Mouse (Mus musculus): ENCODE measurements at regions not wholly inside any gene's neighbourhood (a gene's known extent, or its start where the extent isn't known, plus 50 kb on each side); places are given as distances from the start of the nearest gene placed in this dataset.

GRCm38 (mm10) chr13:111096071-111096470 lies 158.7 kb upstream of the Actbl2 start:
- H3K27me3 ChIP-seq (ENCODE audit: control insufficient read depth, insufficient read depth, insufficient read length), result no peaks in the 10 kb centered on the region
- TF ChIP-seq MYOG (IDR thresholded peaks at IDR 0.05; ENCODE audit: control insufficient read depth in 1 of 3, insufficient read depth in 1 of 3, insufficient read length in 2 of 3, low read depth in 2 of 3), result no peak
- no peak for TF ChIP-seq E2F4 (IDR thresholded peaks at IDR 0.05; ENCODE audit: insufficient read depth)
- no peak for TF ChIP-seq MAX (IDR thresholded peaks at IDR 0.05; ENCODE audit: low read depth)
- TF ChIP-seq MYOD1 (IDR thresholded peaks at IDR 0.05; ENCODE audit: control insufficient read depth in 1 of 3, insufficient read length in 2 of 3, low read depth in 2 of 3), result no peak
- TF ChIP-seq POLR2AphosphoS2 (IDR thresholded peaks at IDR 0.05; ENCODE audit: insufficient read length, low read depth), result no peak
- TF ChIP-seq TCF3 (IDR thresholded peaks at IDR 0.05; ENCODE audit: insufficient read length, low read depth), result no peak
- no peak for TF ChIP-seq POLR2A (IDR thresholded peaks at IDR 0.05; ENCODE audit: insufficient read length, low read depth)
- TF ChIP-seq TCF12 (IDR thresholded peaks at IDR 0.05; ENCODE audit: insufficient read depth, poor library complexity, severe bottlenecking), result no peak
- TF ChIP-seq USF1 (IDR thresholded peaks at IDR 0.05; ENCODE audit: low read depth), result no peak
- TF ChIP-seq CEBPB (IDR thresholded peaks at IDR 0.05; ENCODE audit: insufficient read depth, poor library complexity, severe bottlenecking), result no peak
- no peak for TF ChIP-seq SRF (IDR thresholded peaks at IDR 0.05; ENCODE audit: control insufficient read depth, insufficient read length, low read depth)
- no peak for TF ChIP-seq REST (IDR thresholded peaks at IDR 0.05; ENCODE audit: insufficient read depth, insufficient read length)
- H3K36me3 ChIP-seq (ENCODE audit: control insufficient read depth, insufficient read depth), result no peaks in the 10 kb centered on the region

GRCm38 (mm10) chr13:111097336-111097735 lies 157.5 kb upstream of the Actbl2 start:
- H3K4me2 ChIP-seq (ENCODE audit: low read depth), result no peak overlapping the region
- TF ChIP-seq USF1 (IDR thresholded peaks at IDR 0.05; ENCODE audit: low read depth) (no peak), SRF (IDR thresholded peaks at IDR 0.05; ENCODE audit: control insufficient read depth, insufficient read length, low read depth) (no peak), MAX (IDR thresholded peaks at IDR 0.05; ENCODE audit: low read depth) (no peak), REST (IDR thresholded peaks at IDR 0.05; ENCODE audit: insufficient read depth, insufficient read length) (no peak), POLR2A (IDR thresholded peaks at IDR 0.05; ENCODE audit: insufficient read length, low read depth) (no peak), TCF3 (IDR thresholded peaks at IDR 0.05; ENCODE audit: insufficient read length, low read depth) (no peak), POLR2AphosphoS2 (IDR thresholded peaks at IDR 0.05; ENCODE audit: insufficient read length, low read depth) (no peak), CEBPB (IDR thresholded peaks at IDR 0.05; ENCODE audit: insufficient read depth, poor library complexity, severe bottlenecking) (no peak), E2F4 (IDR thresholded peaks at IDR 0.05; ENCODE audit: insufficient read depth) (no peak), MYOG (IDR thresholded peaks at IDR 0.05; ENCODE audit: control insufficient read depth in 1 of 3, insufficient read depth in 1 of 3, insufficient read length in 2 of 3, low read depth in 2 of 3) (no peak), TCF12 (IDR thresholded peaks at IDR 0.05; ENCODE audit: insufficient read depth, poor library complexity, severe bottlenecking) (no peak), MYOD1 (IDR thresholded peaks at IDR 0.05; ENCODE audit: control insufficient read depth in 1 of 3, insufficient read length in 2 of 3, low read depth in 2 of 3) (no peak)
- no peak overlapping the region for H3K4me3 ChIP-seq
- no peak overlapping the region for H3ac ChIP-seq (ENCODE audit: control insufficient read depth, insufficient read length)
- no peaks in the 10 kb centered on the region for H3K36me3 ChIP-seq (ENCODE audit: control insufficient read depth, insufficient read depth)
- H3K27me3 ChIP-seq (ENCODE audit: control insufficient read depth, insufficient read depth, insufficient read length), result no peaks in the 10 kb centered on the region
- no peaks in the 10 kb centered on the region for H3K79me2 ChIP-seq (ENCODE audit: control insufficient read depth, insufficient read depth)

More at GRCm38 (mm10) chr13:111096071-111096470, 158.7 kb upstream of the Actbl2 start:
- H3K4me3 ChIP-seq, result no peak overlapping the region
- H3ac ChIP-seq (ENCODE audit: control insufficient read depth, insufficient read length), result no peak overlapping the region
- no peaks in the 10 kb centered on the region for H3K79me2 ChIP-seq (ENCODE audit: control insufficient read depth, insufficient read depth)
- H3K4me2 ChIP-seq (ENCODE audit: low read depth), result no peak overlapping the region

- H3K4me2 ChIP-seq (ENCODE audit: low read depth), result no peak overlapping the region
- no peaks in the 10 kb centered on the region for H3K36me3 ChIP-seq (ENCODE audit: control insufficient read depth, insufficient read depth)
- H3K4me3 ChIP-seq, result no peak overlapping the region
- TF ChIP-seq CEBPB (IDR thresholded peaks at IDR 0.05; ENCODE audit: insufficient read depth, poor library complexity, severe bottlenecking), result no peak
- TF ChIP-seq POLR2AphosphoS2 (IDR thresholded peaks at IDR 0.05; ENCODE audit: insufficient read length, low read depth), result no peak
- no peak for TF ChIP-seq E2F4 (IDR thresholded peaks at IDR 0.05; ENCODE audit: insufficient read depth)
- TF ChIP-seq USF1 (IDR thresholded peaks at IDR 0.05; ENCODE audit: low read depth), result no peak
- TF ChIP-seq REST (IDR thresholded peaks at IDR 0.05; ENCODE audit: insufficient read depth, insufficient read length), result no peak
- TF ChIP-seq TCF12 (IDR thresholded peaks at IDR 0.05; ENCODE audit: insufficient read depth, poor library complexity, severe bottlenecking), result no peak
- TF ChIP-seq SRF (IDR thresholded peaks at IDR 0.05; ENCODE audit: control insufficient read depth, insufficient read length, low read depth), result no peak
- no peak for TF ChIP-seq MYOD1 (IDR thresholded peaks at IDR 0.05; ENCODE audit: control insufficient read depth in 1 of 3, insufficient read length in 2 of 3, low read depth in 2 of 3)
- no peak for TF ChIP-seq MAX (IDR thresholded peaks at IDR 0.05; ENCODE audit: low read depth)
- TF ChIP-seq TCF3 (IDR thresholded peaks at IDR 0.05; ENCODE audit: insufficient read length, low read depth), result no peak
- TF ChIP-seq MYOG (IDR thresholded peaks at IDR 0.05; ENCODE audit: control insufficient read depth in 1 of 3, insufficient read depth in 1 of 3, insufficient read length in 2 of 3, low read depth in 2 of 3), result no peak
- no peak for TF ChIP-seq POLR2A (IDR thresholded peaks at IDR 0.05; ENCODE audit: insufficient read length, low read depth)
- H3ac ChIP-seq (ENCODE audit: control insufficient read depth, insufficient read length), result no peak overlapping the region
- no peaks in the 10 kb centered on the region for H3K27me3 ChIP-seq (ENCODE audit: control insufficient read depth, insufficient read depth, insufficient read length)
- H3K79me2 ChIP-seq (ENCODE audit: control insufficient read depth, insufficient read depth), result no peaks in the 10 kb centered on the region
Measured at GRCm38 (mm10) chr13:111098738-111099137, 156.1 kb upstream of the Actbl2 start.

GRCm38 (mm10) chr13:111099252-111099651 lies 155.6 kb upstream of the Actbl2 start:
- Histone ChIP-seq H3K79me2 (ENCODE audit: control insufficient read depth, insufficient read depth) (no peaks in the 10 kb centered on the region), H3K4me3 (no peak overlapping the region), H3ac (ENCODE audit: control insufficient read depth, insufficient read length) (no peak overlapping the region), H3K36me3 (ENCODE audit: control insufficient read depth, insufficient read depth) (no peaks in the 10 kb centered on the region), H3K4me2 (ENCODE audit: low read depth) (no peak overlapping the region), H3K27me3 (ENCODE audit: control insufficient read depth, insufficient read depth, insufficient read length) (no peaks in the 10 kb centered on the region)
- TF ChIP-seq SRF (IDR thresholded peaks at IDR 0.05; ENCODE audit: control insufficient read depth, insufficient read length, low read depth) (no peak), MYOD1 (IDR thresholded peaks at IDR 0.05; ENCODE audit: control insufficient read depth in 1 of 3, insufficient read length in 2 of 3, low read depth in 2 of 3) (peak in 1 of 3 experiments; percentile 30)

- Histone ChIP-seq H3K36me3 (ENCODE audit: control insufficient read depth, insufficient read depth) (no peaks in the 10 kb centered on the region), H3K4me2 (ENCODE audit: low read depth) (no peak overlapping the region), H3ac (ENCODE audit: control insufficient read depth, insufficient read length) (no peak overlapping the region), H3K4me3 (no peak overlapping the region), H3K79me2 (ENCODE audit: control insufficient read depth, insufficient read depth) (no peaks in the 10 kb centered on the region), H3K27me3 (ENCODE audit: control insufficient read depth, insufficient read depth, insufficient read length) (no peaks in the 10 kb centered on the region)
- TF ChIP-seq USF1 (IDR thresholded peaks at IDR 0.05; ENCODE audit: low read depth), result no peak
- TF ChIP-seq SRF (IDR thresholded peaks at IDR 0.05; ENCODE audit: control insufficient read depth, insufficient read length, low read depth), result no peak
- no peak for TF ChIP-seq POLR2AphosphoS2 (IDR thresholded peaks at IDR 0.05; ENCODE audit: insufficient read length, low read depth)
- no peak for TF ChIP-seq TCF12 (IDR thresholded peaks at IDR 0.05; ENCODE audit: insufficient read depth, poor library complexity, severe bottlenecking)
- no peak for TF ChIP-seq POLR2A (IDR thresholded peaks at IDR 0.05; ENCODE audit: insufficient read length, low read depth)
- TF ChIP-seq REST (IDR thresholded peaks at IDR 0.05; ENCODE audit: insufficient read depth, insufficient read length), result no peak
- TF ChIP-seq CEBPB (IDR thresholded peaks at IDR 0.05; ENCODE audit: insufficient read depth, poor library complexity, severe bottlenecking), result no peak
- no peak for TF ChIP-seq E2F4 (IDR thresholded peaks at IDR 0.05; ENCODE audit: insufficient read depth)
- TF ChIP-seq MYOG (IDR thresholded peaks at IDR 0.05; ENCODE audit: control insufficient read depth in 1 of 3, insufficient read depth in 1 of 3, insufficient read length in 2 of 3, low read depth in 2 of 3), result no peak
- TF ChIP-seq TCF3 (IDR thresholded peaks at IDR 0.05; ENCODE audit: insufficient read length, low read depth), result no peak
- no peak for TF ChIP-seq MYOD1 (IDR thresholded peaks at IDR 0.05; ENCODE audit: control insufficient read depth in 1 of 3, insufficient read length in 2 of 3, low read depth in 2 of 3)
- no peak for TF ChIP-seq MAX (IDR thresholded peaks at IDR 0.05; ENCODE audit: low read depth)
Measured at GRCm38 (mm10) chr13:111100448-111100847, 154.4 kb upstream of the Actbl2 start.

Data from myocyte (in vitro differentiated cells).